Mouse (Mus musculus) neural tube, embryonic 11.5 days (tissue): ENCODE measurements at regions not wholly inside any gene's neighbourhood (a gene's known extent, or its start where the extent isn't known, plus 50 kb on each side); places are given as distances from the start of the nearest gene placed in this dataset.

Experiments used
- ATAC-seq: fragments of 200-750 bp; cut with Nextera tagmentation; 2 replicates; pipeline ENCODE4 v1.8.0; 2017; ENCODE audit warnings: moderate number of reproducible peaks, mild to moderate bottlenecking, moderate TSS enrichment, moderate library complexity; ENCODE audit not compliant: insufficient read depth, low FRiP score, low TSS enrichment
- DNase-seq: peaks from one replicate; pipeline ENCODE4 v3.0.0-alpha.2; 2015; ENCODE audit warnings: low spot score
- H3K27ac ChIP-seq: fragments of 300-500 bp; sonication (generic); 2 replicates; pipeline ENCODE4 v1.5.1; 2014; ENCODE audit warnings: low read depth, mild to moderate bottlenecking, low read length
- H3K27me3 ChIP-seq: fragments of 300-500 bp; sonication (generic); 2 replicates; pipeline ENCODE4 v1.6.1; 2014; ENCODE audit warnings: mild to moderate bottlenecking, low read length, mixed read lengths; ENCODE audit not compliant: control insufficient read depth, insufficient read depth
- H3K36me3 ChIP-seq: fragments of 300-500 bp; sonication (generic); 2 replicates; pipeline ENCODE4 v1.6.1; 2014; ENCODE audit warnings: mild to moderate bottlenecking, low read length, moderate library complexity, mixed read lengths; ENCODE audit not compliant: control insufficient read depth, insufficient read depth
- H3K4me1 ChIP-seq: fragments of 300-500 bp; sonication (generic); 2 replicates; pipeline ENCODE4 v1.6.1; 2014; ENCODE audit warnings: low read length, mixed read lengths; ENCODE audit not compliant: control insufficient read depth, insufficient read depth
- H3K4me2 ChIP-seq: fragments of 300-500 bp; sonication (generic); 2 replicates; pipeline ENCODE4 v1.6.1; 2014; ENCODE audit warnings: low read depth, mild to moderate bottlenecking, moderate library complexity
- H3K4me3 ChIP-seq: fragments of 300-500 bp; sonication (generic); 2 replicates; pipeline ENCODE4 v1.5.1; 2014; ENCODE audit warnings: low read depth, low read length
- H3K9ac ChIP-seq: fragments of 300-500 bp; sonication (generic); 2 replicates; pipeline ENCODE4 v1.6.1; 2014; ENCODE audit warnings: mild to moderate bottlenecking, low read length
- H3K9me3 ChIP-seq: fragments of 300-500 bp; sonication (generic); 2 replicates; pipeline ENCODE4 v1.6.1; 2016; ENCODE audit warnings: low read length; ENCODE audit not compliant: control insufficient read depth
- WGBS: fragments of 180-500 bp; shearing (Covaris S2); extraction: QIAGEN DNeasy Blood & Tissue Kit; methylation state at CpG from one replicate; pipeline ENCODE4 v1.1.7; 2014; 5-methylcytosine and 5-hydroxymethylcytosine counted together

- Histone ChIP-seq H3K27ac (no peak overlapping the region), H3K4me3 (no peak overlapping the region), H3K36me3 (no peaks in the 10 kb centered on the region), H3K4me1 (no peaks in the 10 kb centered on the region), H3K4me2 (no peak overlapping the region), H3K9me3 (no peaks in the 10 kb centered on the region), H3K9ac (no peak overlapping the region), H3K27me3 (no peaks in the 10 kb centered on the region)
- WGBS: 80% methylated on average over 5 of the region's 5 CpGs
- ATAC-seq (no peak), DNase-seq (no peak)
These were observed 111.3 kb downstream of the Gm10604 start for GRCm38 (mm10) chr4:11869721-11870120.

GRCm38 (mm10) chr4:11868565-11868964 lies 112.5 kb downstream of the Gm10604 start:
- Histone ChIP-seq H3K4me1 (no peaks in the 10 kb centered on the region), H3K4me3 (no peak overlapping the region), H3K9ac (no peak overlapping the region), H3K4me2 (no peak overlapping the region), H3K36me3 (no peaks in the 10 kb centered on the region), H3K27me3 (no peaks in the 10 kb centered on the region), H3K27ac (no peak overlapping the region), H3K9me3 (no peaks in the 10 kb centered on the region)
- 71% methylated on average over 1 of the region's 1 CpGs for WGBS
- no peak for DNase-seq
- ATAC-seq: no peak
